In genomic region chr1:96872361-96872693, GRCm38 (mm10) we compare ENCODE assay signal across 9 mouse cellular contexts. TPM values are rescaled to one million over a fixed set of nuclear protein-coding genes. Genes with fewer than 3 reads are reported as not detected.
DNase-seq lines count a peak whose midpoint lies in the region; ATAC-seq lines count a peak whose summit lies in the region.
"Had no signal": no experiment of that assay in that cellular context is flagged by ENCODE, and none has a peak within 500 bp of the region (broad histone marks: within the 10 kb centered on the region; RNA-seq: fewer than 3 reads in every experiment).

No protein-coding gene starts in this region.

- peak overlapping the region; percentile 45; the same call in 1 of the 2 replicates for H3K9ac ChIP-seq in kidney, embryonic 15.5 days
- peak overlapping the region; percentile 80 for H3K9ac ChIP-seq in hindbrain, embryonic 13.5 days
- H3K9ac ChIP-seq in midbrain, embryonic 12.5 days (replicated peaks): peak overlapping the region; percentile 51

- H3K36me3 ChIP-seq in kidney, embryonic 15.5 days: no peaks in the 10 kb centered on the region
- no peaks in the 10 kb centered on the region for H3K36me3 ChIP-seq in embryonic facial prominence, embryonic 10.5 days (replicated peaks)
- no peaks in the 10 kb centered on the region for H3K36me3 ChIP-seq in hindbrain, embryonic 13.5 days
- no peaks in the 10 kb centered on the region for H3K36me3 ChIP-seq in midbrain, embryonic 12.5 days

- peak overlapping the region; percentile 88 for H3K4me2 ChIP-seq in kidney, embryonic 15.5 days
- peak overlapping the region; percentile 89 for H3K4me2 ChIP-seq in hindbrain, embryonic 13.5 days
- peak overlapping the region; percentile 91 for H3K4me2 ChIP-seq in midbrain, embryonic 12.5 days (replicated peaks)

- no peak overlapping the region for H3K27ac ChIP-seq in kidney, embryonic 15.5 days
- no peak overlapping the region for H3K27ac ChIP-seq in embryonic facial prominence, embryonic 10.5 days (replicated peaks)
- H3K27ac ChIP-seq in hindbrain, embryonic 13.5 days: no peak overlapping the region
- H3K27ac ChIP-seq in midbrain, embryonic 12.5 days (replicated peaks): no peak overlapping the region

- ATAC-seq in kidney, embryonic 15.5 days (replicated peaks; ENCODE audit: low FRiP score): no peak; the same call in 1 of the 2 replicates
- no peak for ATAC-seq in hindbrain, embryonic 13.5 days (ENCODE audit: low FRiP score)
- ATAC-seq in midbrain, embryonic 12.5 days (ENCODE audit: low FRiP score, low read depth): no peak
- ATAC-seq in megakaryocyte-erythroid progenitor cell, adult 5-6 weeks (replicated peaks; ENCODE audit: low FRiP score, low TSS enrichment, poor library complexity, severe bottlenecking): no peak
- ATAC-seq: Patski had no signal

- H3K9me3 ChIP-seq in kidney, embryonic 15.5 days (replicated peaks): no peaks in the 10 kb centered on the region
- no peaks in the 10 kb centered on the region for H3K9me3 ChIP-seq in embryonic facial prominence, embryonic 10.5 days
- no peaks in the 10 kb centered on the region for H3K9me3 ChIP-seq in hindbrain, embryonic 13.5 days
- no peaks in the 10 kb centered on the region for H3K9me3 ChIP-seq in midbrain, embryonic 12.5 days

- DNase-seq in kidney, postnatal 4 days: no peak
- no peak for DNase-seq in embryonic facial prominence, embryonic 10.5 days (ENCODE audit: low spot score)
- DNase-seq in gastrocnemius, postnatal 36 days: no peak
- DNase-seq in left cerebral cortex, postnatal 36 days (ENCODE audit: low spot score in 2 of 2): no peak

- intact Hi-C loops in gastrocnemius, postnatal 36 days (cut with DNase I): no loop called here
- intact Hi-C loops in left cerebral cortex, postnatal 36 days (cut with DNase I): no loop called here

- 0 out of 2 replicates have a peak, but pooled peaks cover 11% of the 10 kb centered on the region for H3K27me3 ChIP-seq in kidney, embryonic 15.5 days
- peaks cover 28% of the 10 kb centered on the region for H3K27me3 ChIP-seq in embryonic facial prominence, embryonic 10.5 days (replicated peaks; ENCODE audit: low read depth, poor library complexity, severe bottlenecking)
- no peaks in the 10 kb centered on the region for H3K27me3 ChIP-seq in hindbrain, embryonic 13.5 days
- peaks cover 10% of the 10 kb centered on the region; the same call in 1 of the 2 replicates for H3K27me3 ChIP-seq in midbrain, embryonic 12.5 days

- H3K4me3 ChIP-seq in kidney, embryonic 15.5 days (replicated peaks): peak overlapping the region; percentile 53
- peak overlapping the region; percentile 63 for H3K4me3 ChIP-seq in embryonic facial prominence, embryonic 10.5 days
- H3K4me3 ChIP-seq in hindbrain, embryonic 13.5 days: peak overlapping the region; percentile 64
- peak overlapping the region; percentile 56 for H3K4me3 ChIP-seq in midbrain, embryonic 12.5 days

- under 1% methylated on average over 10 of the region's 10 CpGs for WGBS in kidney, embryonic 15.5 days
- WGBS in embryonic facial prominence, embryonic 10.5 days: 3% methylated on average over 10 of the region's 10 CpGs
- WGBS in hindbrain, embryonic 13.5 days: 4% methylated on average over 10 of the region's 10 CpGs
- WGBS in midbrain, embryonic 12.5 days: 7% methylated on average over 10 of the region's 10 CpGs

- H3K4me1 ChIP-seq in kidney, embryonic 15.5 days: peaks cover 10% of the 10 kb centered on the region
- peaks cover 11% of the 10 kb centered on the region for H3K4me1 ChIP-seq in embryonic facial prominence, embryonic 10.5 days
- peaks cover 13% of the 10 kb centered on the region for H3K4me1 ChIP-seq in hindbrain, embryonic 13.5 days (replicated peaks)
- H3K4me1 ChIP-seq in midbrain, embryonic 12.5 days: peaks cover 7% of the 10 kb centered on the region

RNA-seq across cellular contexts. Expression of gene Slco4c1, which starts 0.4 kb away (rescaled TPM):
- polyA plus RNA-seq in kidney, embryonic 15.5 days (2015; fragmentation: Nextera tagmentation; extraction: Ambion mirVana): 7.7 and 8.0 TPM in 2 replicates
- polyA plus RNA-seq in embryonic facial prominence, embryonic 10.5 days (2016; fragmentation: Nextera tagmentation; extraction: Ambion mirVana): 0.10 and 0.17 TPM in 2 replicates
- polyA plus RNA-seq in hindbrain, embryonic 13.5 days (2015; fragmentation: Nextera tagmentation; extraction: Ambion mirVana): 0.38 and 0.44 TPM in 2 replicates
- polyA plus RNA-seq in midbrain, embryonic 12.5 days (2016; fragmentation: Nextera tagmentation; extraction: Ambion mirVana): 0.10 TPM in 2 replicates
- not detected for total RNA-seq in gastrocnemius, postnatal 36 days (2021)
- total RNA-seq in megakaryocyte-erythroid progenitor cell, adult 5-6 weeks (2014; fragmentation: Nextera tagmentation): 0.40 TPM in 1 of 2 replicates, not detected in the other
- total RNA-seq in megakaryocyte-erythroid progenitor cell, adult 5-6 weeks (2017): 0.42 TPM in 1 of 2 replicates, not detected in the other
- total RNA-seq in left cerebral cortex, postnatal 36 days (2021): 1 to 10 TPM; 2.5 TPM
- polyA plus RNA-seq: Patski had no signal
